Mouse (Mus musculus): ENCODE results near the gene Gm14190.
"Not testable (repeated sequence)": the region's sequence is repeated elsewhere in the genome, so short reads cannot be mapped to it uniquely, and the experiment has no call there.

Gene Gm14190

GRCm38 (mm10) chr11:99690463-99690862, at the start of gene Gm14190:
Gene Gm14190, minus strand, starts transcription at chr11:99690740.
- DNase-seq (ENCODE audit: low spot score): no peak

- no peak for DNase-seq (ENCODE audit: low spot score)
Measured at GRCm38 (mm10) chr11:99734190-99734589, 43.6 kb upstream of the Gm14190 start, which contains the start of gene Gm14180. Gene Gm14180, minus strand, starts transcription at chr11:99734290.

DNA sequence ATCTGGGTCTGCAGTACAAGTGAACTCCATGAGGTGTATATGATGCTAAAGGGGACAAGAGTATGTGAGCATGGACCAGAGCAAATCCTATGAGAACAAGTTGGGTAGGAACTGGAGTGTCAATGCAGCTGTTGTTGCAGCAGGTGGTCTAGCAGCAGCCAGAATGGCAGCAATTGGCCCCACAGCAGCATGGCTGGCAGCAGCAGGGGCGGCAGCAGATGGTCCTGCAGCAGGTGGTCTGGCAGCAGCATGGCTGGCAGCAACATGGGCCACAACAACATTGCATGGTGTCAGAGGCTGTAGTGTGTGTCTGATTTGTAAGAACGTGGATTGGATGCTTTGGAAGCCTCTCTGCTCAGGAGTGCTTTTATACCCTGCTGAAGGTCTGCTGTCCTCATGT, 33.5 kb upstream of the Gm14190 start:
- DNase-seq (ENCODE audit: low spot score): no peak

- no peak for DNase-seq (ENCODE audit: low spot score)
Measured at GRCm38 (mm10) chr11:99718759-99719158, 28.2 kb upstream of the Gm14190 start.

DNA sequence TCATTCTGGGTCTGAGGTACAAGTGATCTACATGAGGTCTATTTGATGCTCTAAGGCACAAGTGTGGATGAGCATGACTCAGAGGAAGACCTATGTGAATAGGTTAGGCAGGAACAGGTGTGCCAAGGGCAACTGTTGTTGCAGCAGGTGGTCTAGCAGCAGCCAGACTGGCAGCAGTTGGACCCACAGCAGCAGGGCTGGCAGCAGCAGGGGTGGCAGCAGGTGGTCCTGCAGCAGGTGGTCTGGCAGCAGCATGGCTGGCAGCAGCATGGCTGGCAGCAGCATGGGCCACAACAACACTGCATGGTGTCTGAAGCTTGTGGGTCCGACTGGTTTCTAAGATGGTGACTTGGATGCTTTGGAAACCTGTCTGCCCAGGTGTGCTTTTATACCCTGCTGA, 5.3 kb downstream of the Gm14190 start:
- DNase-seq (ENCODE audit: low spot score): not testable (repeated sequence)

- no peak for DNase-seq (ENCODE audit: low spot score)
Measured at GRCm38 (mm10) chr11:99683481-99683880, 7.1 kb downstream of the Gm14190 start.

DNA sequence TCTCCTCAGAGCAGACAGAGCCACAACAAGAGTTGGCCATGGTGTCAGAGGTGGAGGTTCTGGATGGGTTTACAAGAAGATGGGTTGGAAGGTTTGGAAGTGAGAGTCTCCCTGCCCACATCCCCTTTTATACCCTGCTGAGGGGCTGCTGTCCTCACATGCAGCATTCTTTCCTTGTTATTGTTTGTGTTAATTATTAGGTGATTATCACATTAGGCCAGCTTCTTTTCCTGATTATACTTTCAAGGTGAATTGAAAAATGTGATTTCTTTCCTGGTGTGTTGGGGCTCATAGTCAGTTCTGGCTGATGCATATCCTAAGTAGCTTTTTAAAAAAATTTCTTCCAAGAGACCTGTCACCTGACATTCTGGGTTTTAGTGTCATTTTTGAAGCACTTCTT, 24.7 kb downstream of the Gm14190 start, which contains the start of gene Krtap4-6:
Gene Krtap4-6 (minus strand): TSS at position 101 of the 400 bp plus-strand sequence.
- DNase-seq (ENCODE audit: low spot score): no peak

GRCm38 (mm10) chr11:99662802-99663201, 27.7 kb downstream of the Gm14190 start:
- DNase-seq (ENCODE audit: low spot score): no peak

DNA sequence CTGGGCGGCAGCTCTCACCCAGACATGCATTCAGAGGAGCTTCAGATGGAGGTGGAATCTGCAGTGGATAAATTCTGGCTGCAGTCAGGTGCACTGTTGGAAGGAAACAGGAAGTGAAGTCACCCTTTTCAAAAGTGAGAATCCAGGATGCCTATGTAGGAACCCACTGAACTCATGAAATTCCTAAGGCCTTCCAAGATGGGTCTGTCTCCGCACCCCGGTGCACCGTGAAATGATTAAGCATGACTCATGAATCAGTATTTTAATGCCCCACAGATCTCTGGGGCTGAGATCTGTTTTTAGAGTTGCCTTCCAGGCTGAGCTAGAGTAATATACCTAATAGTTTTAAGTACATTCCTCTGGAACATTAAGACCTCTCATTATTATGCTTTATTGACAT, 31.3 kb downstream of the Gm14190 start:
- no peak for DNase-seq (ENCODE audit: low spot score)

DNA sequence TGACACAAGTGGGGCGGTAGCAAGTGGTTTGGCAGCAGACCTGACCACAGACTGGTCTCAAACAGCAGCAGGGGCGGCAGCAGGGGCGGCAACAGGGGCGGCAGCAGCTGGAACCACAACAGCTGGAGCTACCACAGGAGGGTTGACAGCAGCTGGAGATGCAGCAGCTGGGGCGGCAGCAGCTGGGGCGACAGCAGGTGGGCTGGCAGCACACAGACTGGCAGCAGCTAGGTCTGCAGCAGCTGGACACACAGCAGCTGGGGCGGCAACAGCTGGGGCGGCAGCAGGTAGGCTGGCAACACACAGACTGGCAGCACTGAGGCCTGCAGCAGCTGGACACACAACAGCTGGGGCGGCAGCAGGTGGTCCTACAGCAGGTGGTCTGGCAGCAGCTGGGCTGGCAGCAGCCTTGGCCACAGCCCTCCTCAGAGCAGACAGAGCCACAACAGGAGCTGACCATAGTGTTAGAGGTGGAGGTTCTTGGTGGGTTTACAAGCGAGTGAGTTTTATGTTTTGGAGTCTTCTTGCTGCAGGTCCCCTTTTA, 32.0 kb downstream of the Gm14190 start, which contains the start of gene Gm11563:
Gene Gm11563 (minus strand): TSS at position 494 of the 544 bp plus-strand sequence.
- not testable (repeated sequence) for DNase-seq (ENCODE audit: low spot score)

DNA sequence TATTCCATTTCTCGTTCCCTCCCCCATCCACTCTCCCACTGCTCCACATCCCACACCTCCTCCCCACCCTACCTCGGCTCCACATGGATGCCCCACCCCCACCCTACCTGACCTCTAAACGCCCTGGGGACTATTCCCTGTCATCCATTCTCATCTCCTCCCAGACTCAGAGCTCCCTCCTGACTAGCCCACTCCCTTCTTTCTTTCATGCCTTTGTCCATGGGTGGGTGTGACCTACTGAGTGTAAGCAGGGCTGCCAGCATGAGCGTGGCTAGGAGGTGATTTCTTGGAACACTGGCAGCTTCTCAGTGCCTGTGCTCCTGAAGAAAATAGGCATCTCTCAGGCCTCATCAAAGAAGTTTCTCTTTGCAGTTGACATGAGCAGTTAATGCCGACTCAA, 33.5 kb downstream of the Gm14190 start:
- no peak for DNase-seq (ENCODE audit: low spot score)

DNA sequence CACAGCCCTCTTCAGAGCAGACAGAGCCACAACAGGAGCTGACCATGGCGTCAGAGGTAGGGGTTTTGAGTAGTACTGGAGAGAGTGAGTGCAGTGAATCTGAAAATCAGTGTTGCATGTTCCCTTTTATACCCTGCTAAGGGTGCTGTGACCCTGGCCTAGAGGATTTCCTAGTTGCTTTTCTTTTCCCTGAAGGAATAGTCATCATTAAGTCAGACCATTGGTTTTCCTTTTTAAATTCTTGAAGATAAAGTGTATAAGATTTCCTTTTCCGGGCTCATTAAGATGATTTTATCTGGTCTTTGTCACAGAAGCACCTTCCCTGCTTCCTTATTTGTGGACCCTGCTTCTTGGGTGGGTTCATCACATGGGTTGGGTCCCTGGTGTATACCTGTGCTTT, 40.4 kb downstream of the Gm14190 start, which contains the start of gene Gm11555:
Gene Gm11555 (minus strand): TSS at position 101 of the 400 bp plus-strand sequence.
- no peak for DNase-seq (ENCODE audit: low spot score)

DNA sequence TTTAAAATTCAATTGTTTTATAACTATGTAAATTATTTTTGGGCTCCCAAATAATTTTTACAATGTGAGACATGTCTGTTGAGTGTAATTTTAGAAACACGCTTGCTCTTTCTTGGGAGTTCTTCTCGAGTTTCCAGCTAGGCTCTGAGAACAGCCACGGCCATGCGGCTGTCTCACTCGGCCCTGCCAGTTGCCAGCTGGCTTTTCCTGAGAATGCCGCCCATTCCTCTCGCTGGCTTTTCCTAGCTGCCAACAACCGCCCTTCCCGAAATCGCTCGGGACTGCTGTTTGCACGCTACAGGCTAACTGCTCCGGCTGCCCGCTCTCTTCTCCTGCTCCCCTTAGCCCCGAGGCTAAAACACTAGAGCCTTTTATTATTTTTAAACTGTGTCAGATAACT, 44.1 kb downstream of the Gm14190 start:
- no peak for DNase-seq (ENCODE audit: low spot score)

- DNase-seq (ENCODE audit: low spot score): no peak
Measured at GRCm38 (mm10) chr11:99644351-99644750, 46.2 kb downstream of the Gm14190 start.

DNA sequence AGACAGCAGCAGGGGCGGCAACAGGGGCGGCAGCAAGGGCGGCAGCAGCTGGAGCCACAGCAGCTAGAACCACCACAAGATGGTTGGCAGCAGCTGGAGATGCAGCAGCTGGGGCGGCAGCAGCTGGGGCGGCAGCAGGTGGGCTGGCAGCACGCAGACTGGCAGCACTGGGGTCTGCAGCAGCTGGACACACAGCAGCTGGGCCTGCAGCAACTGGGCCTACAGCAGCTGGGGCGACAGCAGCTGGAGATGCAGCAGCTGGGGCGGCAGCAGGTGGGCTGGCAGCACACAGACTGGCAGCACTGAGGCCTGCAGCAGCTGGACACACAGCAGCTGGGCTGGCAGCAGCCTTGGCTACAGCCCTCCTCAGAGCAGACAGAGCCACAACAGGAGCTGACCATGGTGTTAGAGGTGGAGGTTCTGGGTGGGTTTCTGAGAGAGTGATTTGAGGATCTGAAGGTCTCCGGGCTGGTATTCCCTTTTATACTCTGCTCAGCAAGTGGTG, 46.9 kb downstream of the Gm14190 start, which contains the start of gene Krtap4-7:
Gene Krtap4-7 (minus strand): TSS at position 455 of the 505 bp plus-strand sequence.
- DNase-seq (ENCODE audit: low spot score): not testable (repeated sequence)

- no peak for DNase-seq (ENCODE audit: low spot score)
Measured at GRCm38 (mm10) chr11:99640926-99641325, 49.6 kb downstream of the Gm14190 start.

Measured in ovary, postnatal 10 days (tissue).